Mouse (Mus musculus) CD4-positive, CD25-positive, alpha-beta regulatory T cell, adult 4 months (primary cell): ENCODE data around the gene Zfp12. TPM values are rescaled to one million over a fixed set of nuclear protein-coding genes. Genes with fewer than 3 reads are reported as not detected.
"Not testable (repeated sequence)": the region's sequence is repeated elsewhere in the genome, so short reads cannot be mapped to it uniquely, and the experiment has no call there.

ENCODE experiments used
- ATAC-seq: one replicate; pipeline ENCODE4 v1.8.0; 2017
- polyA plus RNA-seq, 2 experiments: library from polyadenylated mRNA; unstranded; fragments of 100-300 nt; shearing (Covaris generic); gene quantifications; one replicate each; pipeline ENCODE4 v1.2.1; 2017

The Zfp12 gene
- polyA plus RNA-seq = 1 to 10 TPM; 3.6 to 4.6 TPM

- ATAC-seq = peak; percentile 96
Measured at GRCm38 (mm10) chr5:143235028-143235693, at the start of gene Zfp12. Gene Zfp12, plus strand, starts transcription at chr5:143235163.

GRCm38 (mm10) chr5:143188014-143188413 lies 46.9 kb upstream of the Zfp12 start:
- ATAC-seq = not testable (repeated sequence)

GRCm38 (mm10) chr5:143192806-143193205 lies 42.2 kb upstream of the Zfp12 start:
- no peak for ATAC-seq

GRCm38 (mm10) chr5:143194747-143195146 lies 40.2 kb upstream of the Zfp12 start:
- not testable (repeated sequence) for ATAC-seq

- ATAC-seq = no peak
Measured at GRCm38 (mm10) chr5:143195166-143195565, 39.8 kb upstream of the Zfp12 start.

- ATAC-seq = no peak
Measured at GRCm38 (mm10) chr5:143196506-143196905, 38.5 kb upstream of the Zfp12 start.

- no peak for ATAC-seq
Measured at GRCm38 (mm10) chr5:143205015-143205414, 29.9 kb upstream of the Zfp12 start.

GRCm38 (mm10) chr5:143213832-143214231 lies 21.1 kb upstream of the Zfp12 start:
- no peak for ATAC-seq

GRCm38 (mm10) chr5:143220996-143221395 lies 14.0 kb upstream of the Zfp12 start:
- no peak for ATAC-seq

GRCm38 (mm10) chr5:143222287-143222686 lies 12.7 kb upstream of the Zfp12 start:
- ATAC-seq = no peak

GRCm38 (mm10) chr5:143226790-143227189 lies 8.2 kb upstream of the Zfp12 start, which contains the start of gene Spdye4a:
Gene Spdye4a, minus strand, starts transcription at chr5:143226890.
- no peak for ATAC-seq

GRCm38 (mm10) chr5:143236036-143236435 lies 1.1 kb downstream of the Zfp12 start:
- ATAC-seq = no peak

GRCm38 (mm10) chr5:143244926-143245325 lies 10.0 kb downstream of the Zfp12 start:
- no peak for ATAC-seq

- ATAC-seq = no peak
Measured at GRCm38 (mm10) chr5:143252039-143252438, 17.1 kb downstream of the Zfp12 start.

GRCm38 (mm10) chr5:143252791-143253185 lies 17.8 kb downstream of the Zfp12 start:
- no peak for ATAC-seq

GRCm38 (mm10) chr5:143253186-143253880 lies 18.4 kb downstream of the Zfp12 start:
- ATAC-seq = no peak

GRCm38 (mm10) chr5:143253881-143254486 lies 19.0 kb downstream of the Zfp12 start:
- no peak for ATAC-seq

- ATAC-seq = no peak
Measured at GRCm38 (mm10) chr5:143254487-143255130, 19.6 kb downstream of the Zfp12 start.

- no peak for ATAC-seq
Measured at GRCm38 (mm10) chr5:143255131-143255519, 20.2 kb downstream of the Zfp12 start.

GRCm38 (mm10) chr5:143255802-143256201 lies 20.8 kb downstream of the Zfp12 start:
- ATAC-seq = no peak

- no peak for ATAC-seq
Measured at GRCm38 (mm10) chr5:143261636-143262035, 26.7 kb downstream of the Zfp12 start.

- ATAC-seq = no peak
Measured at GRCm38 (mm10) chr5:143264689-143265088, 29.7 kb downstream of the Zfp12 start.

GRCm38 (mm10) chr5:143265409-143265808 lies 30.4 kb downstream of the Zfp12 start:
- no peak for ATAC-seq
